Mouse (Mus musculus): ENCODE measurements around the gene Sema5b.

- TF ChIP-seq CTCF (IDR thresholded peaks at IDR 0.05; ENCODE audit: low read depth) (no peak), EP300 (IDR thresholded peaks at IDR 0.05; ENCODE audit: low read depth) (peak; percentile 59)
These were observed 136.7 kb downstream of the Sema5b start for GRCm38 (mm10) chr16:35677511-35678113.

Measured in liver, embryonic 14.5 days (tissue).